Mouse (Mus musculus): ENCODE results near the gene Rfx8.

Rfx8 gene

DNA sequence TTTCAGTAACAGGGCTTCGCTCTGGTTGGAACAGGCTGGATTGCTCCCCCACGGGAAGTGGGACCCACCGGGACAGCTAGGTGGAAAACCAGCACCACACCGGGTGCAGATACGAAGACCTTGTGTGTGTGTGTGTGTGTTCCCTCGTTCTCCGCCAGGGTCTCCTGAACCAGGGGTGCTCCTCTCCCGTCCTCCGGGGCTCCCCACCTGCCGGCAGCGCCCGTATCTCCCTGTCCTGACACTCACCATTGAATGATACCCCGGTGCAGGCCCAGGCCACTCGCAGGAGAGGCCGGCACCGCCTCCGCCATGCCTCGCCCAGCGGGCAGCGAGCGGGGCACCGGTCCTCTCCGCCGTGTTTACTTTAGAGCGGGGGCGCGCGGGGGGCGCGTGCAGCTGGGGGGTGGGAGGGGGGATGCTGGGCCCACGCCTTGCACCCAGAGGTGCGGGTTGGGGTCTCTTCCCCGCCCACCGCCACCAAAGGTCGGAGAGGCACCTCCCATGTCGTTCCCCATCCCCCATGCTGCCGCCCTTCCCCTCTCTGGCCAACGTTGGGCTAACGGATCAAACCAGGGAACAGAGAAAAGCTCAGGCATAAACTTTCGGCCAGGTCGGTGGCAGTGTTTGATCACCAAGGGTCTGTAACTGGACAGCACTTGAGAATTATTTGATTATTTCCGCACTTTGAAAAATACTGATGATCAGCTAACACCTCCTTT, at the start of gene Rfx8:
Gene Rfx8, minus strand, starts transcription at position 366 of the 719 bp plus-strand sequence.
- DNase-seq (ENCODE audit: low read depth, low spot score) = peak; percentile 39

DNA sequence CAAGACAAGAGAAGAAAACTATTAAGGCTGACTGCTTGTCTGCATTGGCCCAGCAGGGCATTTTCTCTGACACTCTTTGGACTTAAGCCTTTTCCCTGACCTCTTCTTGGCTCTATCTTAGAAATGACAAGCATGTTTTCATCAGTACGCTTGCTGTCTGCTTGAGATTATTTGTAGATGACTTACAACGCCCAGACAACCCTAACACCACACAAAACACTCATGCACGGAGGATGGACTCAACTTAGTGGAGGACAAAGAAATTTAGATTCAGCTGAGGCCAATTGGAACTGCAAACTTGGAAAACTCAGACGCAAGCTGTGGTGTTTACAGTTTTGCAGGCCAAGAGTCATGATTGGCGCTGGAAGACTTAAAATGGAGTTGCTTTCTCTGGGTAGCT, 49.6 kb upstream of the Rfx8 start:
- DNase-seq (ENCODE audit: low read depth, low spot score) = no peak

DNA sequence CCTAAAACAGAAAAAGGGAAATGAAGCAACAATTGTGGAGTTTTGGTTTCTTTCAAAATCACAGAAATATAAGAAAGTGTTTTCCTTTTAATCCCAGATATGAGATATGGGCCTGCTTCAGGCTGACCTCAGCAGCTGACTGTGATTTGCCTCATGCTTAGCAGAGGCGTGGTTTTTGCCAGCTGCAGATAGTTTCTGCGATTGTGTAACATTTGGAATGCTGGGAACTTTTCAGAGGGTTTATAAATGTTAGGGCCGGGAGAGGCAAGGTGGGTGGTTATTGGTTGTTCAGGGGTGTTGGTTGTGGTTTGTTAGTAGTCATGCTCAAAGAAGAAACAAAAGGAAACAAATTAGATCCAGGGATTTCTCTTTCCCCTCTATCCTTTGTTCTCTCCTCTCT, 47.2 kb upstream of the Rfx8 start:
- DNase-seq (ENCODE audit: low read depth, low spot score) = no peak

DNA sequence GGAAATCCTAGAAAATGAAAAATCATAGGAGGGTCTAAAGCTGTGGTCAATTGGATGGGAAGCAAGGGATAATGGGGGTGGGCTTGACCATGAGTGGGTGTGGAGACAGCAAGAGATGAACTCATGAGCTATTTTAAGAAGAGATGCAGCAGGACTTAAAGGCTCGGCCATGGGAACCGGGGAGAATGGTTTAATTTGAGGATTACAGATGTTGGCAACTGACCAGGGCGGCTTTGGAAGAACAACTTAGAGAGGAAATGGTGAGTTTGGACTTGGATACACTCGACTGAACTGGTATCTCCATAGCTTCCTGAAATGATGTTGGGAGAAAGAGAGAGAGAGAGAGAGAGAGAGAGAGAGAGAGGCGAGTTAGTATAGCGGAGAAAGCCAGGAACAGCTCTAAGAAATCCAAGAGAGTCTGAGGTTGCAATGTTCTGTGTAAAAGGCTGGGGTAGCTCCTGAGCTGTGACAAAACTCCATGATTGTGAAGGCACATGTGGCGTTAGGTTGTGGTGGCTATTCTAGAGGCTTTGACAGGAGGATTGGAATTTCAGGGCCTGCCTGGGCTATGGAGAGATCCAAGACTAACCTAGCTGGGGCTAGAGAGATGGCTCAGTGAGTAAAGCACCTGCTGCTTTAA, 45.2 kb upstream of the Rfx8 start:
- DNase-seq (ENCODE audit: low read depth, low spot score) = no peak

DNA sequence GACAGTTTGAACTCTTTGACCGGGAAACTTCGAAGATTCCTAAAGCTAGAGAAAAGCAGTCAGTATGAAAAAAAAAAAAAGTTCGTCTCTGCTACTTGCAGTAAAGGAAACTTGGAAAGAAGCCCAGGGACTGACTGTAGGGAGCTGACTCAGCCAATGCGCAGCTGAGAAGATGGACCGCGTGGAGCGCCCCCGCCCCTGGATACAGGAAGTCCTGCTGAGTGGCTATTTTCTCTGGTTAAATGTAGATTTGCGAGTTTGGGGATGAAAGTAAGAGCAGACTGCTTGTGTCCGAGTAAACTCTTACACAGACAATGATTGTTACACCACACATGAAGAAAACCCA, 41.2 kb upstream of the Rfx8 start:
- DNase-seq (ENCODE audit: low read depth, low spot score) = peak; percentile 89

DNA sequence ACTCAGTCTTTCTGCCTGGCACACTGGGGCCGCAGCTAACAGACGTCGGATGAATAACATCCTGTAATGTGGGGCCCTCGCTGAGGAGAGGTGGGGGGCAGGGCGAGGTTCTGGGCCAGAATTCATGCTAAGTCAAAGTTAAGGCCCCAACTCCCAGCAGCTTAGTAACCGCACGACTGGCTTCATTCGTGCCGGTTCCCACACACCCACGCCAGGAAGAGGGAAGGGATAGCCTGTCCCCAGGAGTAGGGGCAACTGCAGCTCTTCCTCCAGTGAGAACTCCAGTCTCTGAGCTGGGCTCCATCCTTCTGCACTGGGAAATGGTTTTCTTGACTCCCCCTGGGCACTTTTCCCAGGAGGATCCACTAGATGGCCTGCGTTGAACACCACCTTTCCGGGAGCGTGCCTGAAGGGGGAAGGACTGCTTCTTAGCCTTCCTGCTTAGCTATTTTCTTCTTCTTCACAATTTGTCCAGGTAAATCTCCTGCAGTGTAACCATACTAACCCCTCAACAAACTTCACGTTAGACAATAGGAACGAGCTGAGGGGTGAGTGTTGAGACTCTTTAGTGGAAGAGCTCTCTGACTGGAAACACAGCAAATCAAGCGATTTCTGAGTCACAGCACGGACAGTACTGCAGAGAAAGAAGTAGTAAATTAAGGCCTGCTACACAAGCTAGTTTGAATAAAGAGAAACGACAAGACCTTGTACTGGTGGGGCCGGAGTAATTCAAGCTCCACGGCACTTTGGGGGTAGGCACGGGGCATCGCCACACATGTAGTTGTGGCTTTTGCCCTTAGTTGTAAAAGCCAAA, 40.6 kb upstream of the Rfx8 start:
- peak; percentile 79 for DNase-seq (ENCODE audit: low read depth, low spot score)

DNA sequence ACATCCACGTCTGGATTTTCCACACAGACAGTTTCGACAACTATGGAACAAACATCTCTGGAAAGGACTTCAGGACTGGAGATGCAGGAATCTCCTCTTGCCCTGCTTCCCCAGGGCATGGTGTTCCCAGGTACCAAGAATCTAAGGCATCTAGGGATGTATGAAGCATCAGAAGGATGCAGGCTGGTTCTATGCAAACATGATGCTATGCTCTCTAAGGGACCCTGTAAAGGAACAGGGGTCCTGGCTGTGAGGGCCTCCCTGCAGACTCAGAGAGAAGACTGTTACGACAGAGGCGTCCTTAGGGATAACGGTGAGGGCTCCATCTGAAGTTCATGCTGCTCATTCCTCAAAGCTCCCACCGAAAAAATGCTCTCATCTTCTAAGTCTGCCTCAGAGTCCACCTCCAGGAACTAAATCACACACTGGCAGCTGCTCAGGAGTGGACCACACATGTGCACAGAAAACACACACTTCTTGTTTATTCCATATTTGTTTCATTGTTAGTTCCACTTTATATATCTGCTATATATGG, 39.5 kb upstream of the Rfx8 start:
- no peak for DNase-seq (ENCODE audit: low read depth, low spot score)

DNA sequence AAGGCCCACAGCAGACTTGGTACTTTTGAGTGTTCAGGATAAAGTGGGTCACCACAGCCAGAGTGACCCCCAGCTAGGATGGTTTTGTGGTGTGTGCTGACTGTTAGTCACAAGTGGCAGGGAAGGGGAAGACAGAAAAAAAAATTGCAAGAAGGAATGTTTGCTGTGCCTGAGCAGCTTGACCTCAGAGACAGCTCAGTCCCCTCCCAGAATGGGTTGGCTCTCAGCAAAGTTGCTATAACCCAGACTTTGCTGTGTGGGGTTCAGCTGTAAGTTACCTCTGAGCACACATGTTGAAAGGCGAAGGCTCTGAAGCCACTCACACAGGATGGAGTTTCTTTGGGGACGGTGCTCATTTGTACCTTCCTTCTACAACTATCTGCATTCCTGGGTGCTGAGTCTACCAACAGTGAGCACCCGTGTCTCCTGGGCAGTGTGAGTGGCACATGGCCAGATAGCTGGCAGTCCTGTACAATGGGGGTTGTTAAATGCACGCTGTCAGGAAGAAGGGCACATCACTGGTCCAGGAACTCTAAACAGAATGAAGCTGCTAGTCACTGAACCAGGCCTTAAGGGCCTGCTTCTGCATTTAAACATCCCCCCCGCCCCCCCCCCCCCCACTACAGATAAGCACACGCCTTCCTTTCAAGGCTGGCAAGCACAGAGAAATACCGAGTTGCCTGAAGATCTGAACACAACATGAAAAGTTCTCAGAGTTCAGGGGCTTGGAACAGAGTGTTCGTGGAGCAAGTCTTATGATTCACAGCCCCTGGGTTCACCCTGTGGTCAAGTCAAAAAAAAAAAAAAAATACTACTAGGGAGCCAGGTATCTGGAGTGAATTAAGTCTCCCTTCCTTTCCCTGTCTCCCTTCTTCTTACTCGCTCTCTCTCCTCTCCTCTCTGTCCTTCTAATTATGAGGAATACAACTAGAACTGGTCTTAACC, 38.7 kb upstream of the Rfx8 start:
- no peak for DNase-seq (ENCODE audit: low read depth, low spot score)

DNA sequence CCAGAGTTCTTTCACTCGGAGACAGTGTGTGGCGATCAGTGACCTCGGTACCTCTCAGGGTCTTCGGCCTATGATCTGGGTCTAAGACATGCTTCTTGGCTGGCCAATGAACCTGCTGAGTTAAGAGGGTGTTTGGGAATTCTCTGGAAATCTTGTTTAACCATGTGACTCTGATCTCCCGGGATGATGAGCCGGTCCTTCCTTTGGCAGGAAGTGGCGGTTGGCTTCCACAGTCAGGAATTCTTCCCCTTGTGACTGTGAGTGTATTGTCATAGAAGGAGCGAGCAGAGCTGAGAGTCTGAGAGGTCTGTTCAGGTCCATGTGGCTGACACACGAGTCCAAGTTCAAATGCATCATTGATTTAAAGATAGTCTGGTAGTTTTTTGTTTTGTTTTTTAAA, 37.4 kb upstream of the Rfx8 start:
- DNase-seq (ENCODE audit: low read depth, low spot score) = peak; percentile 71

DNA sequence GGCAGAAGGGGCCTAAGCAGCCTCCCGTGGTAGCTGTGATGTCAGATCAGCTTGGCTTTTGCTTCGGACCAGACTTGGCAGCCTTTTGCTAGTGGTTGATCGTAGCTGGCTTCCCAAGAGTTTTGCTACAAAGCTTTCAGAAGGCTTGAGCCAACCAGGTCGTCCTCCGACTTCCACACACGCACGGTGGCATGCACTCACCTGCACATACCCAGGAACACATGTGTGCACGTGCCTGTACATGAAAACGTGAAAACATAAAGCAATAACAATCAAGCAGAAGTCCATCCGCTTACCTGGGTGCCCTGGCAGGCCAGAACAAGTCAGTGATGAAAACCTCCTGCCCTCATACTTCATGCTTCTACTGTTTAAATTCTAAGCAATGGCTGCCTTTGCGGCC, 36.2 kb upstream of the Rfx8 start:
- DNase-seq (ENCODE audit: low read depth, low spot score) = no peak

DNA sequence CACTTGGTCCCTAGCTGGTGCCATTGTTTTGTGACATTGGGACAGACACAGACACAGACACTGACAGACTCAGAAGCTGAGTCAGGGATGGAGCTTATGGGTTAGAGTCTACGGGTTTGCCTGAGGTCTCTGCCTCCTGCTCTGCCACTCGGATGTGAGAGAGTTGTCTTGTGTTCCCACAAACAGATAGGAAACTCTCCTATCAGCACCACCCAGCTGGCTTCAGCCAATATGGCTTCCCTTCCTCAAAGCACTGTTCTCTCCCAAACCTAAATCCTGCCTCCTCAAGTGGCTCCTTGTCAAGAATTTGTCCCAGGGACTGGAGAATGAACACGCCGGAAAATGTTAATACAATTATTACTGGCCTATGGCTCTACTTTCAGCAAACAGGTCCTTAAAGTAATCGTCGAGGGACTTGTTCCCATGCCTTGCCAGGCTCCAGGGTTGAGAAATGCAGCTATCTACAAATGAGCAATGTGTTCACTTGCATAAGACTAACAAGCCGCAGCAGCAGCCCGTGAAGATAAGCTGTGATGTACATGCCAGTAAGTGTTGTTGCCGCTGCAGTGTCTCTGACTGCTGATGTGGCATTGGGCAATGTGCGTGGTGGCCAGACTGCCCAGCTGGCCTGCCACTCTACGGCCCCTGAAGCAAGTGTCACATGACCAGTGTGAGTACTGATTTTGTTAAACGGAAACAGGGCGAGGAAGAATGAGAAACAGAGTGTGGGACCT, 33.6 kb upstream of the Rfx8 start:
- DNase-seq (ENCODE audit: low read depth, low spot score) = no peak

DNA sequence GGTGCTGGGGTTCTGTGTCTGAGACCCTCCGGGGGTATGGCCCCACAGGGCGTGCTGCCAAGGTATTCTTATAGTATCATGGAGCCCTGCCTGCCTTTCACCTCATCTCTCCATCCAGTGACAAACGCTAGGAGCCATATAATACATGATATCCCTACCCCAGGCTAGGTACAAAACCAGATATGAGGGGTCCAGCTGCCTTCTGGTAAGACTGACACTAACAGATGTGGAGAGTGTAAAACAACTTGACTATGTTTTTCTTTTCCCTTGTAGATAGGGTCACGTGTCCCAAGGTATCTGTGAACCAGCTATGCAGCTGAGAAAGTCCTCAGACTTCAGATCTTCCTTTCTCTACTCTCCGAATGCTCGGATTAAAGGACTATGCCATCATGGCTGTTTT, 30.7 kb upstream of the Rfx8 start:
- DNase-seq (ENCODE audit: low read depth, low spot score) = no peak

DNA sequence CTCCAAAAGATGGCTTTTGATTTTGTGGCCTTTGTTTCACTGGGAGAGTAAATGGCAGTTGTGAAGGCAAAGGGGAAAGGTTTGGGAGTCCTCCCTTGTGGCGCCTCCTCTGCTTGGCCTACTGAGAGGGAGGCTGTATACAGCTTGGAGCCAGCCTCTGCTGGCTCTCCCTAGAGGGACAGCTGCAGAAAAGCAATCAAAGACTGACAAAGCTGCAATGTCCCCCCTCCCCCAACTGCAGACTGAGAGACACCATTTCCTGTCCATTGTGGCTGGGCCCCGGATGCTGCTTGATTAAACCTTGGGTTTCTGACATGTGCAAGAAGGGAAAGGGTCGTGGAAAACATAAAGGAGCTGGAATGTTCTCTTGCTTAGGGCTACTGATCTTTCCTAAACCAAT, 28.9 kb upstream of the Rfx8 start:
- no peak for DNase-seq (ENCODE audit: low read depth, low spot score)

DNA sequence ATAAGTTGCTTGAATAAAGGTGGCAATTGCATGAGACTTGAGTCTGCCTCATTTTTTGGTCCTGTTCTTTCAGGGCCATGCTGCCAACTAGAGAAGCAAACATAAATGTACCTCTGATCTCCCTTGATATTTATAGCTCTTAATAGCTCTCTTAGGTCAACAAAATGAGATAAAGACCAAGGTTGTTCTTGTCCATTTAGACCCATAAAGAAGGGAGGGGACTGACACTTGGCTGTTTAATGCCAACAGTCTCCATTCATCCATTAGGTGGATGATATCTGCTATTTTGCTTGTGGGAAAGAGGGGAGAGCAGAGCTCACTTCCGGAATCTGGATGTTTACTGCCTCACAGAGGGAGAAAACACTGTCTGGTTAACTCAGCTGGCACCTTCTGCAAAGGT, 28.4 kb upstream of the Rfx8 start:
- DNase-seq (ENCODE audit: low read depth, low spot score) = no peak

DNA sequence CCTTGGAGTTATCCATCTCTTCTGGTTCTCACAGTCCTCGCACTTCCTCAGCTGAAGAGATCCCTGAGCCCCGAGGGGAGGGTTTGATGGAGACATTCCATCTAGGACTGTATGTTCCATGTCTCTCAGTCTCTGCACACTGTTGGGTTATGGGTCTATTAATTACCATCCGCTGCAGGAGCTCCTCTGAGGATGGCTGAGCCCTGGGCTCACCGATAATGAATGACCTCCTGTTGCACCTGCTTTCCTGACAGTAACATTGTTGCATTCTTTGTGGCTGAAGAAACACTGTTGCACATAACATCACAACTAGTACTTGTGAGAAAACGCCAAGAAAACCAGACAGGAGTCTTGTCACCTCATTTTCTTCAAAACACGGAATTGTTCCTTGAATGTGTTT, 27.9 kb upstream of the Rfx8 start:
- DNase-seq (ENCODE audit: low read depth, low spot score) = no peak

DNA sequence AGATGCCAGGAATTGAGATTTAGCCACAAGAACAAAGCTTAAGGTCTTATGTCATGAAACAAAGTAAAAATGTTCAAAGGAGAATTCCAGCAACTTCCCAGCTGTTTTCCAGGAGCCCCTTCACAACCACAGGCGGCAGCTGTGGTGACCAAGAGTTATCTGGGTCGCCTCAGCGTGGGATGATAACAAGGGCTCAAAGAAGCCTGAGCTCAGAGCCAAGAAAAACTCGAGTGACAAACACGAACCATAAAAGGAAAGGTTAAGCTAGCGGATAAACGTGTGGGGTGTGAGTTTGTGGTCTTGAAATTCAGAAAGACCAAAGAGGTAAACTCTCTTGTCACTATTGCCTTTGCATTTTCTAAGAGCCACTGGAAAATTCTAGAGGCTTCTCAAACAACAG, 25.7 kb upstream of the Rfx8 start:
- DNase-seq (ENCODE audit: low read depth, low spot score) = no peak

DNA sequence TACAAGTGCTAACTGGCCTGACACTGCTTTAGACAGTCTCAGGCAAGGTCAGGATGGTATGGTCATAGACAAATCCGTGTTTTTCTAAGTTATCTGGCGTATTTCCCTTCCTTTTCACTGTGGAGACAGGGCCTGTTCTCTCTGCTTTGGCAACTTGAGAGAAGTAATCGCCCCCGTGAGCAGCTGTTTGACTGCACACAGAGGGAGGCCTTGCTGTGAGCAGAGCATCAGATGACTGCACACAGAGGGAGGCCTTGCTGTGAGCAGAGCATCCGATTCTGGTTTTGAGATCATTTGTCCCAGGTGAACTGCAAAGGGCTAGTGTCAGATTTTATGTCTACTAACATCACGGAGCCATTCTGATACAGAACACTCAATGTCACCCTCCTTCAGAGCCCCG, 20.2 kb upstream of the Rfx8 start:
- DNase-seq (ENCODE audit: low read depth, low spot score) = no peak

DNA sequence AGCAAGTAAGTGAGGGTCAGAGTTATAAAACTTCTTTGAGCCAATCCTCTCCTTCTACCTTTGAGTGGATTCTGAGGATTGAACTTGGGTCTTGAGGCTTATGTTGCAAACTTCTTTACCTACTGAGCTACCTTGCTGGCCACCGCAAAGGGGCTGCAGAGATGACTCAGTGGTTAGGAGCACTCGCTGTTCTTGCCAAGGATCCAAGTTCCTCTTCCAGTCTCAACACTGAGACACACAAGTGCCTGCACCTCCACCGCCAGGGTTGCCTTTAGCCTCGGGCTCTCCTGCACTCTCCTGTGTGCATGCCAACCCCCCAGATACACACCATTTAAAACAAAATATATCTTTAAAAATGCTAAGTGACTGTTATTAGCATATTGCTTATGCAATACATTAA, 19.2 kb upstream of the Rfx8 start:
- no peak for DNase-seq (ENCODE audit: low read depth, low spot score)

DNA sequence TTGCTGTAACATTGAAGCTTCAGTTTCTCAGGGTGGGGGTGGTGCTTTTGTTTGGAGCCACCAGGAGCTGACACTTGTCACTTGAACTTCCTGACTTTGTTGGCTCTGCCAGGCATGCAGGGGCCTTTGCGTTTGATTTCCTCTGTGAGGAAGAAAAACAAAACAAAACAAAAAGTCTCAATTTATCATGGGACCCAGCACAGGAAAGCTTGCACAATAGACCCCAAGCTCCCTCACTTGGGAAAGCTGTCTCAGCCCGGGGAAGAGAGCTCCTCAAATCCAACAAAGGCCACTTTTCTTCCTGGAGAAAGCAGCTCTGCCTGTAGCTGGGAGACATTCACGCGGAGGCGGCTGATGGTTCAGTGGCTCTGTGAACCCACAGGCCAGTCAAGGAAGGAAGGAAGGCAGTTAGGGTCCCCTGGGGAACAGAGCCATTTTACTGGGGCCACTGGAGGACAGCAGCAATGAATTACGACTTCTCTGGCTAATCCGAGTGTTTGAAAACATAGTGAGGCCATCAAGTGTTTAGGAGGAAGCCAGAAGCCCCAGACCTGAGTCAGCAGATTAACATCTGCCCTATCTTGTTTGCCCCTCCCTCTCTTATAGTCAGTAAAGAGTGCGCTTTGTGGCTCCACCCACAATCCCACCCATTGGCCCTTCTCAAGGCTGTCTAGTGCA, 15.3 kb upstream of the Rfx8 start:
- peak; percentile 48 for DNase-seq (ENCODE audit: low read depth, low spot score)

DNA sequence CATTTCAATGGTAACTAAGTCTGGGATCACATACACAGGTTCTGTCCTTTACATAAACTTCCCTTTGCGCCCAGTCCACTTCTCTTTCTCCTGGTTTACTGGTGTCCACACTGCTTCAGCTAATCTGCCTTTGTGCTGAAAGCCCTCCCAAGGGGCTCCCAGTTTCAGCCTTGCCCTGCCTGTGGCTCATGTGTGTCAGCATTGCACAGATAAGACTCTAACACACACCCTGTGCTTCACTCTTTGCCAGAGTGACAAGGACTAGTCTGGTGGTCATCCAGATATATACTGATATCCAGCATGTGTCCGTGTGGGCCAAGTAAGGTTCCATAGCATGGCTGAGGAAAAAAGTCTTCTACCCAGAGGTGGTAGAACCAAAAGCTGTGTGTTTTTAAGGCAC, 14.7 kb upstream of the Rfx8 start:
- no peak for DNase-seq (ENCODE audit: low read depth, low spot score)

Measured in R1 (cell line).